Mouse (Mus musculus): ENCODE measurements at regions not wholly inside any gene's neighbourhood (a gene's known extent, or its start where the extent isn't known, plus 50 kb on each side); places are given as distances from the start of the nearest gene placed in this dataset.

- peak; percentile 13 for DNase-seq
These were observed 207.2 kb upstream of the Ncam1 start for GRCm38 (mm10) chr9:50005757-50006576.

DNA sequence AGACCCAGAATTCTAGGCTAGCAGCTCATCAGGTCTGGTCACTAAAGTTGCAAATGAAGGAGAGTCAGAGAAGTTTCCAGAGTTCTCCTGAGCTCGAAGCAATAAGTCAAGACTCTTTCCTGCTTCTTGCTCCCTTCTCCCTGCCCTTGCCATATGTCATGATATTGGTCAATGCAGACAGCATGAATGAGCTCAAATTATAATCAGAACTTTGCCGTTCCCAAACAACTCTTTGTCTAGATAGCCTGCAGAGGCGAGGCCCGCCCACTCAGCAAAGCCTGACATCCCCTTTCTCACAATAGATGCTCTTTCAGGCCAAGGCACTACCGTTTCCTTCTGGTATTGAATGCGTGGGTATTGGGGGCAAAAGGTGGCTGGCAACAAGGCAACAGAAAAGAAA is 204.0 kb upstream of the Ncam1 start:
- DNase-seq = no peak

- no peak for DNase-seq
These were observed 202.0 kb upstream of the Ncam1 start for GRCm38 (mm10) chr9:50000497-50001404.

DNA sequence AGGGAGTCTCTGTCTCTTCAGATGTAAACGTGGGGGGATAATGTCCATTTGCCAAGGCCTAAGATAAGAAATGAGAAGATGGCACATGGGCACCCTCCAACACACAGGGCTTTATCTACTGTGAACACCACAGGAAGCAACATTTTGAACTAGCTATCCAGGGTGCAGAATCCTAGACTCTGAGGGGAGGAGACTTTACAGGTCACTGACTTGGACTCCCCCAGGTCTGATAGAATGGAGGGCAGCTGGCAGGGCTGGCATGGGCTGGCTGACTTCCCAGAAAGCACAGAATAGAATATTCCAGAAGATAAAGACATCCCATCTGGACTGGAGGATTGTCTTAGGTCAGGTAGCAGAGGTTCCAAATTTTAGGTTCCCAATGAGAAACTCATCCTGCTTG is 201.2 kb upstream of the Ncam1 start:
- DNase-seq = no peak

DNA sequence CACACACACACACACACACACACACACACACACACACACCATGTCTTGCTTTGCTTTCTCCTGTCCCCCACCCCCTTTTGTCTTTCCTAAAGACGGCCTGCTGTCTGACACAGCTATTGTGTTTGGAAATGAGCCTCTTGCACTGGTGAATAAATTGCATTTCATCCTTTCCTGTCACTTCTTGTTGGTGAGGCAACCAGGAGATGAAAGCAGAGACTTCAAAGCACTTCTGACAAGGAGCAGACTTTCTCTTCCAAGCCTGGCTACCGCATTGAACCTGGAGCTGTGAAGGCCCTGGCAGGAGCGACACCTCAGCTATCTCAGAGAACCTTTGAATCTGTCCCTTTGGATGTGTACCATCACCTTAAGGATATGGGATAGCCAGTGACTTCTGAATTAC is 199.4 kb upstream of the Ncam1 start:
- no peak for DNase-seq

DNA sequence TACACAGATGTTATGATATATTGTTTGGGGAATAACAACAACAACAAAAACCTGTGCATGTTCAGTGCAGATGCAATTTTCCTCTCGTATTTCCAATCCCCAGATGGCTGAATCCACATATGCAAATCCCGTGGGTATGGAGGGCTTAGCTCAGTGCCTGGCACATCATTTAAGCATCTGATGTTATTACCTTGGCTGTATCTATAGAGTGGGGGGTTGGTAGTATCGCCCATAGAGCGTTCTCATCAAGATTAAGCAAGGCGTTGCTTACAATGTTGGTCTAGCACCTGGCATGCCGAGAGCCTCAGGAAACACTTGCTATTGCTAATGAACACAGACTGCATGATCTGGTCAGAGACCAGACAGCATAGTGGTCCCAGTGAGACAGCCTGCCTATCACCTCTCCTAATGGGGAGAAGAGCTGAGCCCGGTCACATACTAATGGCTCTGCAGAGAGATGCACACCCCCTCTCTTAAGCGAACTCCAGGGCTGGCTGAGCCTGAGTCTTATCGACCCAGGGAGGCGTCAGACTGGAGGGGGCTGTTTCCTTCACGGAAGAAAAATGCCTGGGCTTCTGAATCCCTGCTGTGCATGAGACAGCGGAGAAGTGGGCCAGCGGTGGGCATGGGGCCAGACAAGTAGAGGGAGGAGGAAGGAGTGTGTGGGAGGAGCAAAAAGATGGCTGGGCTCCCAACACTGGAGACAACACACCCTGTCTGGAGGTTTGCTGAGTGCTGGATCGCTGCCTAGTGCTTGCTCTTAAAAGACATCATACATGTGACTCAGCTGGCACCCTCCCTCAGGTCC is 190.9 kb upstream of the Ncam1 start:
- peak; percentile 35 for DNase-seq

DNA sequence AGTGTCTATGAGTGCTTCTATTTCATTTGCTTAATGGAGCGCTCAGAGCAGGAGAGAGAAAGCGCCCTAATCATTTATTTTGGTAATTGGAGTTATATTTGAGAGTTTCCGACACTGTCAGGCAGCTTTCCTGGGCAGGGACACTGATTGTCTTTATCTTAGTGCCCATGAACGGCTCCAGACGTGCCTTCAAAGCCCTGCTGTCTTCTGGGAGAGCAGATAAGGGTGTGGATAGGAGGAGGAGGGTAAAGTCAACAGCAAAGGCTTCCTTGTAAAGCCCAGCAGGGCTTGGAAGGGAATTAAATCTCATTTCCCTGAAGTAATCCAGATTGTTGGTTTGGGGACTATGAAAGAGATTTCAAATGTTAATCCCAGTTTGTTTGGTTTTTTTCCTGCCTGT is 189.3 kb upstream of the Ncam1 start:
- DNase-seq = no peak

DNA sequence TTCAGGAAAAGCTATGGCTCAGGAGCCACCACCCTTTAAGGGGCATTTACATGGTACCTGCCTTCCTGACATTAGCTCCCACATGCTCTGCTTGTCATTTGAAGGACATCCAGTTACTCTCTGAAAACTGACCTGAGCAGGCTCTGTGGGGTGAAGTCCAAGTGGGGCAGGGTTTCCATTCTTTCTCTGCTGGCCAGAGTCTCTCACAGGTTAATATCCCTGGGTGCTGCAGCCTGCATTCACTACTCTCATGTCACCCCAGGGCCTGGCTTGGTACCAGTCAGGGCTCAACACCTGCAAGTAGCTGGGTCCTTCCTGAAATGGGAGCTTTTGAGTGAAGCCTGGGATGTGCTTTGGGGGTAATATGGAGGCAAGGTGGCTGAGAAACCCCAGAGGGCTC is 188.8 kb upstream of the Ncam1 start:
- DNase-seq = no peak

- peak; percentile 61 for DNase-seq
These were observed 181.9 kb upstream of the Ncam1 start for GRCm38 (mm10) chr9:49980344-49981207.

DNA sequence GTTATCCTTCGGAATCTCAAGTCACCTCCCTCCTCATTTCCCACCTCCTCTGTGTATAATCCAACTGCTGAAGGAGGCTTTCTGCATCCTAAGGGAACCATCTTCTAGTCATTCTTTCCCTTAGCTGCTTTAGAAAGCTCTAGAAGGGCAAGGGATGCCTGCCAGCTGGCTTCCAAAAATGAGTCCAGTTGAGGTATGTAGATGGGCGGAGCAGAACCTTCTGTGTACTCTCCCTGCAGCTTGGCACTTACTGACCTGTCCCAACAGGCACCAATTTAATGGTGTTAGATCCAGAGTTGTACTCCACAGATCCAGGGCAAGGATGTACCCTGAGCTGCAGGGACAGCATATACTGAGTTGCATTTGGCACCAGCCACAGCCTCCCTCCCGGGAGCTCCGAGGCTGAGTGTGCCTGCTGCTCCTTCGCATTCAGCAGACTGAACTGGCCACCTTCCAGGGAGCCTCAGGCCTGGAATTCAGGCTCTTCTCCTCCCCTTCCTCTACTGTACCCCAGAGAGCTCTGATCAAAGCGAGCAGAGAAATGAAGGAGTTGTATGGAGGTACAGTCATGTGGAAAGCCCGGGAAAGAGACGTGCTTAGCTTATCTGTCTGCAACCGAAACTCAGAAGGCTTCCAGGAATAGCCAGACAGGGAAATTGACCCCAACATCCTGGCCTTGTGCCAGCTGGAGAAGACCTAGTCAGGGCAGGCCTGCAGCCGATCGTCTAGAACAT is 177.4 kb upstream of the Ncam1 start:
- DNase-seq = peak; percentile 69

DNA sequence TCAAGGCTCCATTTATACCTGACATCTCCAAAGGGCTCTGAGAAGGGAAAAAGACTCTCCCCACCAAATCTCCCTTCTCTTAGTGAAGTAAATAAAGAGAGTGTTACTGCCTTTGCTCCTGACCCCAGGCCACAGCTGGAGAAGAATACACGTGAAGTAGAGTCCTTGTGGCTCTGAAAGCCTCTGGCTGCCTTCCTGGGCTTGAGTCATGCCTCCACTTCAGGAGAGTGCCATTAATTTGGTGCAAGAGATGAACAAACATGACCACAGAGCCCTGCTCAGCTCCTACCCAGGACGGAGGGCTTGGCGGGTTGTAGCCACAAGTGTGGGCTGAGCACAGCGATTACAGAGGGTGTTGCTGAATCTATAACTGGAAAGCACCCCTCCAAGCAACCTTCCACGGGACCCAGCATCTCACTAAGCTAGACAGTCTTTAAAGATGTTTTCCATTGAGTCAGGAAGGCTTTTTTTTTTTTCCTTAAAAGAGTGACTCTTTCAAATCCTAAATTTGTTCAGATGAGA is 175.3 kb upstream of the Ncam1 start:
- no peak for DNase-seq

DNA sequence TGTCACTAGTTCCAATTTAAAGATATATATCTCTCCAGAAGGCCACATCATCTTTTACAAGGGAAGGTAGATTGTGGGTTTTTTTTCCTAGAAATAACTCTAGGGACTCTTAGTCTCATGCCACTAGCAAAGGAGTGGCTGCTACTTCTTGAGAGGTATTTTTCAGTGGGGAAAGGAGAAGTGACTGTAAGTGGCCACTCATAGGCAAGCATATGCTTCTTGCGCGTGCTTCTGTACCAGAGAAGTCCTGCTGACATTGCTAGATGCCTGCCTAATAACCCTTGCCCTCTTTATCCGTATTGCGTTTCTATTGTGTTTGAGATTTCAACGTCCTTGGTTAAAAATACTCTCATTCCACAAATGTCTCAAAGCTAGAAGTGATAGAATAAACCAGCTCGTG is 170.7 kb upstream of the Ncam1 start:
- DNase-seq = no peak

- DNase-seq = no peak
These were observed 165.9 kb upstream of the Ncam1 start for GRCm38 (mm10) chr9:49964666-49965065.

DNA sequence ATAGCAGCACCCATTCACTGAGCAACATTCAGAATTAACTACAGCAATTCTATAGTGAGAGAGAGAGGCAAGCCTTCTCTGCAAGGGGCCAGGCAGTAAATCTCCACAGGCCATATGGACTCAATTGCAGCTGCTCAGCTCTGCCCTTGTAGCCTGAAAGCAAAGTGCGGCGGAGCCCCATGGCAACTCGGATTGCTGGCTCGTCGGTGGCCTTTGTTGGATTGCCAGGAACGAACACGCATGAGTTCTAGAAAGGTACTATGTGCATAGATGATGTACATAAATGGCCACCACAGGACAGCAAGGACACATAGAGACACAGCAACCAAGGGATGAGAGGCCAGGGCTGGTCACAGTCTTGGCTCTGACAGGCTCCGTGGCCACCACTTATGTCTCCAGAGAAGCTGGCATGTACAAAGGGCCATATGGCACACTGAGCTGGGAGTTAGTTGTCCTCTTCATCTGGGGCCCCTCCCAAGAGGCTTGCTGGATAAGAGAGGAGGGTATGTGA is 163.9 kb upstream of the Ncam1 start:
- peak; percentile 20 for DNase-seq

GRCm38 (mm10) chr9:49961965-49962364 is 163.2 kb upstream of the Ncam1 start:
- no peak for DNase-seq

DNA sequence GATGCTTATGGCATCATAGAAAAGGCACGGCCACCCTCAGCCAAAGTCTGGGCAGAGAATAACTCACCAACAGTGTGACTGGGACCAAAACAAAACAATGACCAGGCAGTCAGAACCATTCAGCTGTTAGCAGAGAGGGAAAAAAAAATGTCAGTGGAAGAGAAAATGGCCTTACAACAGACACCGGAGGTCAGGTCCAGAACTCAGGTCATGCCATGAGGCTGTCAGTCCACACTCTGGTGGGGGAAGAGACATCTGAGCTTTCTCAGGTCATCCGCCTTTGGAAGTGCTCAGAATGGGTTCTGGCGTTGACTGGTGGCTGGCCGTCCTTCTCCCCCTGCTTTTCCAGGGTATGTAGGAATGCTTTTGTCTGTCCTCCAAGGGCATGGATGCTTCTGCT is 162.6 kb upstream of the Ncam1 start:
- DNase-seq = no peak

GRCm38 (mm10) chr9:49959987-49960386 is 161.3 kb upstream of the Ncam1 start:
- no peak for DNase-seq

DNA sequence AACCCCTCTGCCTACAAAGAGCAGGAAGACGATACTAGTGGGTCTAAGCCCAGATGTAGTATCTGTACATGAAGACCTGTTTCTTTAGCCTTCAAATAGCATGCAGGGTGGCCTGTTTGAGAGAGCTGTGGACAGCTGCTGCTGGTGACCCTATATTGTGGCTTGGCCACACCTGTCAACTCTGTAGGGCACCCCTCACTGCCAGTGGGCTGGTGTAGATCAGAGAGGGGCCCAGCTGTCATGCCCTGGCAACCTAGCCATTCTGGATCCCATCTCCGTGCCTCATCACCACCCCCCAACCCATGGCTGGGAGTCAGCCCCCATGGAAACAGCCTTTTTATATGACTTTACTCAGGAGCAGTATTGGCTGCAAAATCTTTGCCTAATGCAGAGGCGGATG is 160.2 kb upstream of the Ncam1 start:
- DNase-seq = no peak

- DNase-seq = no peak
These were observed 155.9 kb upstream of the Ncam1 start for GRCm38 (mm10) chr9:49954601-49955000.

DNA sequence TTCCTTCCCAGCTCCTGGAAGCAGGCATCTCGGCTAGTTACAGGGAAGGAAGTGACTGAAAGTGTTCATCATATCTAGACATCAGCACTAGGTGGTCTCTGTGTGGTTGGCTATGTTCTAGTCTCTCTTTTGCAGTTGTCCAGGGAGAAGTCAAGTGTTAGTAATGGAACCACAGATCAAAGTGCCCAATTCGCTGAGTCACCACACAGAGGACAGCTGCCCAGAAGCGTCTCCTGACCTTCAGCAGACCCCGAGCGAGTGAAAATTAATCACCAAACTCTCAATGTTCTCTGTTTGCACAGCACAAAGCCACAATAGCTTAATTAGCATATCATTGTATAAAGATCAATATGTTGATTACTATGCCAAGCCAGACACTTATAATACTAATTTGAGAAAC is 151.6 kb upstream of the Ncam1 start:
- no peak for DNase-seq

DNA sequence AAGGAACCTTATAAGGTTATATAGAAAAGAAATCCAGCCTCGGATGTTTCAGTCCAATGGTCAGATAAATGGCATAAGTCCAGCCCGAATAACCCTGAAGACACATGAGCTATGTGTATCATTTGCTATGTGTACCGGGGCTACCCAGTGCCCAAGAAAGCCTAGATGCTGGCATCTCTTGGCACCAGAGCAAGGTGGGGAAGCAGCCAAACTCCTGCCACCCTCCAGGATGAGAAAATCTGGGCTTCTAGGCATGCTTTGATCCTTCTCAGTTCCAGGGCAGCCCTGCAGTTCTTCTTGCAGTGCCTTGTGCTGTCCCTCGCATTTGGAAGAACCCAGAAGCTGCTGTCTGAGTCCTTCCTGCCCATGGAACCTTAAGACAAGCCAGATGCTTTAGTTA is 149.8 kb upstream of the Ncam1 start:
- no peak for DNase-seq
